Mouse (Mus musculus) frontal cortex, postnatal 36 days (tissue): Measurements from ENCODE around the gene Cfd.

Source experiments
- DNase-seq, 2 experiments: peaks; one replicate each; pipeline ENCODE4 v3.0.0; 2022; ENCODE audit warnings: low spot score in 2 of 2

The Cfd gene

GRCm38 (mm10) chr10:79933861-79934260 lies 43.2 kb downstream of the Cfd start:
- DNase-seq, result no peak

- DNase-seq, result peak; percentile 61 to 70
Measured at GRCm38 (mm10) chr10:79934272-79934721, 43.6 kb downstream of the Cfd start.

- DNase-seq, result no peak
Measured at GRCm38 (mm10) chr10:79934794-79935569, 44.3 kb downstream of the Cfd start.

GRCm38 (mm10) chr10:79936284-79936910 lies 45.7 kb downstream of the Cfd start:
- no peak for DNase-seq

GRCm38 (mm10) chr10:79936911-79937441 lies 46.3 kb downstream of the Cfd start:
- DNase-seq, result no peak

- no peak for DNase-seq
Measured at GRCm38 (mm10) chr10:79937775-79938526, 47.3 kb downstream of the Cfd start.

- DNase-seq, result no peak
Measured at GRCm38 (mm10) chr10:79940749-79941148, 50.1 kb downstream of the Cfd start.
